Mouse (Mus musculus) midbrain, embryonic 11.5 days (tissue): ENCODE results near the gene Necab2. TPM values are rescaled to one million over a fixed set of nuclear protein-coding genes. Genes with fewer than 3 reads are reported as not detected.

Experiments
- ATAC-seq: fragments of 200-750 bp; cut with Nextera tagmentation; 2 replicates; pipeline ENCODE4 v1.8.0; 2017; ENCODE audit warnings: moderate TSS enrichment, moderate library complexity; ENCODE audit not compliant: low FRiP score
- DNase-seq: peaks from one replicate; pipeline ENCODE4 v3.0.0; 2015; ENCODE audit warnings: low spot score; ENCODE audit errors: missing footprints
- H3K27ac ChIP-seq: fragments of 300-500 bp; sonication (generic); 2 replicates; pipeline ENCODE4 v1.5.1; 2014; ENCODE audit warnings: low read depth, low read length
- H3K27me3 ChIP-seq: fragments of 300-500 bp; sonication (generic); 2 replicates; pipeline ENCODE4 v1.6.1; 2014; ENCODE audit warnings: mild to moderate bottlenecking, low read length, moderate library complexity, mixed read lengths; ENCODE audit not compliant: control insufficient read depth, insufficient read depth
- H3K36me3 ChIP-seq: fragments of 300-500 bp; sonication (generic); 2 replicates; pipeline ENCODE4 v1.6.1; 2014; ENCODE audit warnings: mild to moderate bottlenecking, low read length, moderate library complexity, mixed read lengths; ENCODE audit not compliant: control insufficient read depth, insufficient read depth
- H3K4me1 ChIP-seq: fragments of 300-500 bp; sonication (generic); 2 replicates; pipeline ENCODE4 v1.6.1; 2014; ENCODE audit warnings: low read length; ENCODE audit not compliant: control insufficient read depth, insufficient read depth
- H3K4me2 ChIP-seq: fragments of 300-500 bp; sonication (generic); 2 replicates; pipeline ENCODE4 v1.6.1; 2014; ENCODE audit warnings: mild to moderate bottlenecking, moderate library complexity
- H3K4me3 ChIP-seq: fragments of 300-500 bp; sonication (generic); 2 replicates; pipeline ENCODE4 v1.5.1; 2014; ENCODE audit warnings: low read depth, low read length
- H3K9ac ChIP-seq: fragments of 300-500 bp; sonication (generic); 2 replicates; pipeline ENCODE4 v1.6.1; 2014; ENCODE audit warnings: low read length
- H3K9me3 ChIP-seq: fragments of 300-500 bp; sonication (generic); 2 replicates; pipeline ENCODE4 v1.6.1; 2016; ENCODE audit warnings: low read length; ENCODE audit not compliant: control insufficient read depth
- WGBS: fragments of 180-500 bp; shearing (Covaris S2); extraction: QIAGEN DNeasy Blood & Tissue Kit; methylation state at CpG from one replicate; pipeline ENCODE4 v1.1.7; 2014; 5-methylcytosine and 5-hydroxymethylcytosine counted together
- polyA plus RNA-seq: library from polyadenylated mRNA; unstranded; fragments of >200 nt; fragmentation: Nextera tagmentation; extraction: Ambion mirVana; gene quantifications from 2 replicates; pipeline ENCODE4 v1.2.1, GENCODE M21; 2014

Necab2 gene
- polyA plus RNA-seq, 1 experiment from 2014 or later: 20.3 TPM

DNA sequence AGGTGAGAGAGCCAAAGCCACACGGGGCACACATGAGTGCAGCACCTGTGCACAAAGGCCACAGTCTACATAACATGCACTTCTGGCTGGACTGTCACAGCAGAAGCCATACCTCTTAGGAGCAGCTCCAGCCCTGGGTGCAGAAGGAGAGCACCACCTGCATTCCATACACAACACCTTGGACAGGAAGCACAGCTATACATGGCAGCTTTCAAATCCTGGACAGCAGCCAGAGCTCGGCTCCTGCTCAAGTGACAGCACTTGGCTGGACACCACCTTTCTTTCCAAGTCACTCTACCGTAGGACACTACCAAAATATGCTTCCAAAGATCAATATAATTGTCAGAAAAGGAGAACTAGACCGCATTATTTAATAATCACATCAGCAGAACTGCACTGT lies 66.9 kb downstream of the Necab2 start:
- H3K4me3 ChIP-seq: no peak overlapping the region
- H3K4me1 ChIP-seq: peaks cover 4% of the 10 kb centered on the region
- no peak overlapping the region for H3K9ac ChIP-seq
- WGBS: 96% methylated on average over 4 of the region's 4 CpGs
- no peaks in the 10 kb centered on the region for H3K27me3 ChIP-seq
- no peak overlapping the region for H3K27ac ChIP-seq
- peaks cover 26% of the 10 kb centered on the region for H3K36me3 ChIP-seq
- no peak for DNase-seq
- H3K4me2 ChIP-seq: no peak overlapping the region
- H3K9me3 ChIP-seq: no peaks in the 10 kb centered on the region
- no peak for ATAC-seq

DNA sequence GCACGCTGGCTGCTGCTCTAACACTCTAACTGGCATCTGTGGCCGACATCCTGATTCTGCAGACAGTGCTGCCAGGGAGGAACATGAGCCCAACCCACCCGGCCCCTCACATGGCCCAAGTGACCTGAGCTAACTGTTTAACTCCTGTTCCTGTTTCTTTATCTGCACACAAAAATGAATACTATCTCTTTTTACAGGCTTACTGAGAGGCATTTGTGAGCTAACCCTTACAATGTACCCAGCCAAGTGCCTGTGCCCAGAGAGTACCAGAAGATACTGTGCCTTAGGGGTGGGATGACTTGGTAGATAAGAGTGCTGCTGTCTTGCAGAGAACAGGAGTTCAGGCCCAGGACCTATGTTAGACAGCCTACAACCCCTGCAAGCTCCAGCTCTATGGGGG lies 68.4 kb downstream of the Necab2 start:
- no peak overlapping the region for H3K27ac ChIP-seq
- 91% methylated on average over 3 of the region's 3 CpGs for WGBS
- peaks cover 24% of the 10 kb centered on the region for H3K36me3 ChIP-seq
- H3K9me3 ChIP-seq: no peaks in the 10 kb centered on the region
- no peak overlapping the region for H3K4me2 ChIP-seq
- H3K4me1 ChIP-seq: peaks cover 4% of the 10 kb centered on the region
- no peak for ATAC-seq
- no peaks in the 10 kb centered on the region for H3K27me3 ChIP-seq
- DNase-seq: no peak
- H3K4me3 ChIP-seq: no peak overlapping the region
- H3K9ac ChIP-seq: no peak overlapping the region

DNA sequence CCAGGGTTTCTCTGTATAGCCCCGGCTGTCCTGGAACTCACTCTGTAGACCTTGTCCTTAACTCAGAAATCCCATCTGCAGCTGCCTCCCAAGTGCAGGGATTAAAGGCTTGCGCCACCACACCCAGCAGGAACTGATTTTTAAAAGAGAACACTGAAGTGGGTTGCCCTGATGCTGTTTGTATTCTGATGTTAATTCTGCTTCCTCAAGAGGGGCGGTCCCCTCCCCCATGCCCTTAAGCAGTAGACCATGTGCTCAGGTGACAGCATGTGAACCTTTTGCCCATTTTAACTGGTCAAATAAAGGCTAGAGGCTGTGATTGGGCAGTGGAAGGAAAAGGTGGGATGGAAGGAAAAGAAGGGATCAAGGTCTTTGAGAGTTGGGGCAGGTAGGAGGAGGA lies 69.2 kb downstream of the Necab2 start:
- peaks cover 26% of the 10 kb centered on the region for H3K36me3 ChIP-seq
- 42% methylated on average over 3 of the region's 3 CpGs for WGBS
- H3K4me2 ChIP-seq: no peak overlapping the region
- peaks cover 4% of the 10 kb centered on the region for H3K4me1 ChIP-seq
- H3K27ac ChIP-seq: no peak overlapping the region
- ATAC-seq (no peak), DNase-seq (no peak)
- no peak overlapping the region for H3K4me3 ChIP-seq
- H3K9ac ChIP-seq: no peak overlapping the region
- no peaks in the 10 kb centered on the region for H3K9me3 ChIP-seq
- no peaks in the 10 kb centered on the region for H3K27me3 ChIP-seq

DNA sequence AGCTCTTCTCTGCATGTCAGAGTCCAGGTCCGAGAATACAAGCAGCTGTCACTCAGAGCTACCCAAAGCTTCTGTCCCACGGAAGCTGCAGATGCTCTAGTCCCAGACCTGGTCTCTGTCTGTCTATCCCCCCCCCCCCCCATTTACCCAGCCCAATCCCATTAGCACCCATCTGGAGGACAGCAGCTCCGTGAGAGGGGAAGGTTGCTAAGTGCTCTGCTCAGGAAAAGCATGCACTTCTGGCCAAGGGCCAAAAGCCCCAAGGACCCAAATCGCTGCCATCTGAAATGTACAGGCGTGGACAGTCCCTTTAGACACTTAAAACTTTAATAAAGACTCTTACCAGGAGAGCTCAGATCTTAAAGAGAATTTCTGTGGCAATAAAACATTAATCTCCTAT lies 70.2 kb downstream of the Necab2 start:
- Histone ChIP-seq H3K4me2 (no peak overlapping the region), H3K4me1 (peaks cover 4% of the 10 kb centered on the region), H3K9me3 (no peaks in the 10 kb centered on the region), H3K9ac (no peak overlapping the region), H3K4me3 (no peak overlapping the region), H3K27me3 (no peaks in the 10 kb centered on the region), H3K36me3 (peaks cover 30% of the 10 kb centered on the region), H3K27ac (no peak overlapping the region)
- WGBS: 69% methylated on average over 5 of the region's 5 CpGs
- DNase-seq (no peak), ATAC-seq (no peak)

DNA sequence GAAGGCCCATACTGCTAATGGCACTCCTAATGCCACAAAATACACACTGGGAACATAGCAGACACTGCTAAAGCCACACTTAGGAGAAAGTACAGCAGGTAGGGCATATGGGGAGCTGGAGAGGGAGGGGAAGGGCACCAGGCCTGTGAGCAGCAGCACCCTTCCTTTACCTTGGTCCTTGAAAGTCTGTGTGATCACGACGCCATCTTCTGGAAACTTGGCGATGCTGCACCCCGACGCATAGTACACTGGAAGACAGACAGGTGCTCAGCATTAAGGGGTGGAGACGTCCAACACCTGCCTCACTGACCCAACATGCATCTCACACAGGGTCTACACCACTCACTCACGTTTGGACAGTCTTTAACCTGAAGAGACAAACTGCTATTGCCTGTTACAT lies 73.6 kb downstream of the Necab2 start:
- ATAC-seq (no peak), DNase-seq (no peak)
- Histone ChIP-seq H3K4me2 (no peak overlapping the region), H3K27ac (no peak overlapping the region), H3K36me3 (peaks cover 26% of the 10 kb centered on the region), H3K27me3 (no peaks in the 10 kb centered on the region), H3K4me3 (no peak overlapping the region), H3K4me1 (peaks cover 4% of the 10 kb centered on the region), H3K9me3 (no peaks in the 10 kb centered on the region), H3K9ac (no peak overlapping the region)
- 69% methylated on average over 7 of the region's 7 CpGs for whole genome bisulfite sequencing

Other genes starting within 250 kb of the Necab2 start
- 370 and 374 TPM in 2 replicates for gene Hsbp1, start 102.2 kb upstream of the Necab2 start, polyA plus RNA-seq
- gene Mlycd, start 51.8 kb upstream of the Necab2 start, polyA plus RNA-seq: 11.3 and 11.6 TPM in 2 replicates
- 0.21 and 0.26 TPM in 2 replicates for gene Osgin1, start 12.6 kb upstream of the Necab2 start, polyA plus RNA-seq
- not detected in 2 replicates for gene Slc38a8, start 55.0 kb downstream of the Necab2 start, polyA plus RNA-seq
- gene Mbtps1, start 112.0 kb downstream of the Necab2 start, polyA plus RNA-seq: 83.3 and 84.6 TPM in 2 replicates
- gene Hsdl1, start 128.5 kb downstream of the Necab2 start, polyA plus RNA-seq: 76.2 and 86.7 TPM in 2 replicates
- gene Dnaaf1, start 128.5 kb downstream of the Necab2 start, polyA plus RNA-seq: 0.19 TPM in 1 of 2 replicates, not detected in the other
- gene Taf1c, start 158.5 kb downstream of the Necab2 start, polyA plus RNA-seq: 11.1 and 13.4 TPM in 2 replicates
- gene Adad2, start 166.0 kb downstream of the Necab2 start, polyA plus RNA-seq: 0.11 and 0.27 TPM in 2 replicates
- gene Kcng4, start 189.0 kb downstream of the Necab2 start, polyA plus RNA-seq: 0.15 and 0.18 TPM in 2 replicates
- gene Wfdc1, start 219.6 kb downstream of the Necab2 start, polyA plus RNA-seq: 8.8 and 11.8 TPM in 2 replicates